Mouse (Mus musculus): ENCODE measurements at regions not wholly inside any gene's neighbourhood (a gene's known extent, or its start where the extent isn't known, plus 50 kb on each side); places are given as distances from the start of the nearest gene placed in this dataset.

- peak; percentile 1 for DNase-seq (ENCODE audit: low read depth, low spot score)
Observed at GRCm38 (mm10) chr3:112846019-112846418, 412.6 kb downstream of the Amy2a5 start.

Measured in brain, adult 2 months (tissue).